Mouse (Mus musculus): ENCODE data around the gene Sec16b. TPM values are rescaled to one million over a fixed set of nuclear protein-coding genes. Genes with fewer than 3 reads are reported as not detected.

Gene Sec16b
- polyA plus RNA-seq, 1 experiment from 2014 or later, result 2.1 TPM

- no peak for DNase-seq (ENCODE audit: low spot score)
- no peak overlapping the region for H3K4me3 ChIP-seq (ENCODE audit: low read depth, low read length)
- WGBS, result 62% methylated on average over 4 of the region's 4 CpGs
- H3K27ac ChIP-seq (ENCODE audit: low read depth, low read length), result no peak overlapping the region
- no peaks in the 10 kb centered on the region for H3K4me1 ChIP-seq (ENCODE audit: control insufficient read depth, insufficient read depth, low read length)
- H3K4me2 ChIP-seq (ENCODE audit: low read depth), result no peak overlapping the region
- H3K27me3 ChIP-seq (ENCODE audit: control insufficient read depth, insufficient read depth, low read length), result no peaks in the 10 kb centered on the region
- ATAC-seq (ENCODE audit: insufficient read depth, low FRiP score, low TSS enrichment), result no peak
- no peak overlapping the region for H3K9ac ChIP-seq (ENCODE audit: low read length)
- no peaks in the 10 kb centered on the region for H3K9me3 ChIP-seq (ENCODE audit: control insufficient read depth, low read length)
- no peaks in the 10 kb centered on the region for H3K36me3 ChIP-seq (ENCODE audit: control insufficient read depth, insufficient read depth, low read length)
These were observed 11.6 kb downstream of the Sec16b start for GRCm38 (mm10) chr1:157518111-157518523.

GRCm38 (mm10) chr1:157519396-157519795, 12.9 kb downstream of the Sec16b start:
- DNase-seq (ENCODE audit: low spot score), result no peak
- WGBS, result 83% methylated on average over 2 of the region's 2 CpGs

GRCm38 (mm10) chr1:157522322-157522721, 15.8 kb downstream of the Sec16b start:
- Histone ChIP-seq H3K4me2 (ENCODE audit: low read depth) (no peak overlapping the region), H3K27me3 (ENCODE audit: control insufficient read depth, insufficient read depth, low read length) (no peaks in the 10 kb centered on the region), H3K4me3 (ENCODE audit: low read depth, low read length) (no peak overlapping the region), H3K27ac (ENCODE audit: low read depth, low read length) (no peak overlapping the region), H3K9me3 (ENCODE audit: control insufficient read depth, low read length) (no peaks in the 10 kb centered on the region), H3K36me3 (ENCODE audit: control insufficient read depth, insufficient read depth, low read length) (no peaks in the 10 kb centered on the region), H3K4me1 (ENCODE audit: control insufficient read depth, insufficient read depth, low read length) (no peaks in the 10 kb centered on the region), H3K9ac (ENCODE audit: low read length) (no peak overlapping the region)
- DNase-seq (ENCODE audit: low spot score) (no peak), ATAC-seq (ENCODE audit: insufficient read depth, low FRiP score, low TSS enrichment) (no peak)
- WGBS, result 91% methylated on average over 5 of the region's 5 CpGs

More at GRCm38 (mm10) chr1:157519396-157519795, 12.9 kb downstream of the Sec16b start:
- no peak overlapping the region for H3K27ac ChIP-seq (ENCODE audit: low read depth, low read length)
- H3K9me3 ChIP-seq (ENCODE audit: control insufficient read depth, low read length), result no peaks in the 10 kb centered on the region
- ATAC-seq (ENCODE audit: insufficient read depth, low FRiP score, low TSS enrichment), result no peak
- no peak overlapping the region for H3K9ac ChIP-seq (ENCODE audit: low read length)
- H3K4me3 ChIP-seq (ENCODE audit: low read depth, low read length), result no peak overlapping the region
- H3K27me3 ChIP-seq (ENCODE audit: control insufficient read depth, insufficient read depth, low read length), result no peaks in the 10 kb centered on the region
- H3K4me2 ChIP-seq (ENCODE audit: low read depth), result no peak overlapping the region
- H3K4me1 ChIP-seq (ENCODE audit: control insufficient read depth, insufficient read depth, low read length), result no peaks in the 10 kb centered on the region
- no peaks in the 10 kb centered on the region for H3K36me3 ChIP-seq (ENCODE audit: control insufficient read depth, insufficient read depth, low read length)

- no peak for ATAC-seq (ENCODE audit: insufficient read depth, low FRiP score, low TSS enrichment)
- no peaks in the 10 kb centered on the region for H3K4me1 ChIP-seq (ENCODE audit: control insufficient read depth, insufficient read depth, low read length)
- H3K4me2 ChIP-seq (ENCODE audit: low read depth), result no peak overlapping the region
- DNase-seq (ENCODE audit: low spot score), result no peak
- no peak overlapping the region for H3K27ac ChIP-seq (ENCODE audit: low read depth, low read length)
- H3K4me3 ChIP-seq (ENCODE audit: low read depth, low read length), result no peak overlapping the region
- 91% methylated on average over 7 of the region's 7 CpGs for WGBS
- H3K27me3 ChIP-seq (ENCODE audit: control insufficient read depth, insufficient read depth, low read length), result no peaks in the 10 kb centered on the region
- H3K9ac ChIP-seq (ENCODE audit: low read length), result no peak overlapping the region
- H3K36me3 ChIP-seq (ENCODE audit: control insufficient read depth, insufficient read depth, low read length), result no peaks in the 10 kb centered on the region
- no peaks in the 10 kb centered on the region for H3K9me3 ChIP-seq (ENCODE audit: control insufficient read depth, low read length)
These were observed 18.2 kb downstream of the Sec16b start for GRCm38 (mm10) chr1:157524775-157525174.

- ATAC-seq (ENCODE audit: insufficient read depth, low FRiP score, low TSS enrichment) (no peak), DNase-seq (ENCODE audit: low spot score) (no peak)
- H3K4me3 ChIP-seq (ENCODE audit: low read depth, low read length), result no peak overlapping the region
- no peaks in the 10 kb centered on the region for H3K36me3 ChIP-seq (ENCODE audit: control insufficient read depth, insufficient read depth, low read length)
- no peak overlapping the region for H3K27ac ChIP-seq (ENCODE audit: low read depth, low read length)
- H3K4me2 ChIP-seq (ENCODE audit: low read depth), result no peak overlapping the region
- H3K9ac ChIP-seq (ENCODE audit: low read length), result no peak overlapping the region
- H3K4me1 ChIP-seq (ENCODE audit: control insufficient read depth, insufficient read depth, low read length), result no peaks in the 10 kb centered on the region
- 90% methylated on average over 16 of the region's 16 CpGs for WGBS
- H3K9me3 ChIP-seq (ENCODE audit: control insufficient read depth, low read length), result no peaks in the 10 kb centered on the region
- no peaks in the 10 kb centered on the region for H3K27me3 ChIP-seq (ENCODE audit: control insufficient read depth, insufficient read depth, low read length)
These were observed 19.3 kb downstream of the Sec16b start for GRCm38 (mm10) chr1:157525692-157526354.

- no peaks in the 10 kb centered on the region for H3K27me3 ChIP-seq (ENCODE audit: control insufficient read depth, insufficient read depth, low read length)
- H3K9me3 ChIP-seq (ENCODE audit: control insufficient read depth, low read length), result no peaks in the 10 kb centered on the region
- ATAC-seq (ENCODE audit: insufficient read depth, low FRiP score, low TSS enrichment) (no peak), DNase-seq (ENCODE audit: low spot score) (no peak)
- no peak overlapping the region for H3K4me3 ChIP-seq (ENCODE audit: low read depth, low read length)
- H3K4me1 ChIP-seq (ENCODE audit: control insufficient read depth, insufficient read depth, low read length), result no peaks in the 10 kb centered on the region
- 77% methylated on average over 5 of the region's 5 CpGs for WGBS
- H3K36me3 ChIP-seq (ENCODE audit: control insufficient read depth, insufficient read depth, low read length), result no peaks in the 10 kb centered on the region
- H3K27ac ChIP-seq (ENCODE audit: low read depth, low read length), result no peak overlapping the region
- no peak overlapping the region for H3K4me2 ChIP-seq (ENCODE audit: low read depth)
- no peak overlapping the region for H3K9ac ChIP-seq (ENCODE audit: low read length)
These were observed 20.1 kb downstream of the Sec16b start for GRCm38 (mm10) chr1:157526625-157527024.

GRCm38 (mm10) chr1:157532826-157533460, 26.4 kb downstream of the Sec16b start:
- Histone ChIP-seq H3K9ac (ENCODE audit: low read length) (no peak overlapping the region), H3K4me1 (ENCODE audit: control insufficient read depth, insufficient read depth, low read length) (no peaks in the 10 kb centered on the region; the same call in 1 of the 2 replicates), H3K4me2 (ENCODE audit: low read depth) (no peak overlapping the region), H3K27me3 (ENCODE audit: control insufficient read depth, insufficient read depth, low read length) (no peaks in the 10 kb centered on the region), H3K9me3 (ENCODE audit: control insufficient read depth, low read length) (no peaks in the 10 kb centered on the region), H3K4me3 (ENCODE audit: low read depth, low read length) (no peak overlapping the region), H3K36me3 (ENCODE audit: control insufficient read depth, insufficient read depth, low read length) (no peaks in the 10 kb centered on the region), H3K27ac (ENCODE audit: low read depth, low read length) (no peak overlapping the region)
- ATAC-seq (ENCODE audit: insufficient read depth, low FRiP score, low TSS enrichment) (no peak), DNase-seq (ENCODE audit: low spot score) (no peak)
- WGBS, result 53% methylated on average over 8 of the region's 8 CpGs

GRCm38 (mm10) chr1:157535571-157535970, 29.0 kb downstream of the Sec16b start:
- H3K27ac ChIP-seq (ENCODE audit: low read depth, low read length), result no peak overlapping the region
- H3K4me1 ChIP-seq (ENCODE audit: control insufficient read depth, insufficient read depth, low read length), result no peaks in the 10 kb centered on the region; the same call in 1 of the 2 replicates
- no peaks in the 10 kb centered on the region for H3K9me3 ChIP-seq (ENCODE audit: control insufficient read depth, low read length)
- 86% methylated on average over 1 of the region's 1 CpGs for WGBS
- ATAC-seq (ENCODE audit: insufficient read depth, low FRiP score, low TSS enrichment) (no peak), DNase-seq (ENCODE audit: low spot score) (no peak)
- H3K4me2 ChIP-seq (ENCODE audit: low read depth), result no peak overlapping the region
- H3K27me3 ChIP-seq (ENCODE audit: control insufficient read depth, insufficient read depth, low read length), result no peaks in the 10 kb centered on the region
- H3K36me3 ChIP-seq (ENCODE audit: control insufficient read depth, insufficient read depth, low read length), result no peaks in the 10 kb centered on the region
- H3K4me3 ChIP-seq (ENCODE audit: low read depth, low read length), result no peak overlapping the region
- H3K9ac ChIP-seq (ENCODE audit: low read length), result no peak overlapping the region

- DNase-seq (ENCODE audit: low spot score), result peak; percentile 70
- H3K9ac ChIP-seq (ENCODE audit: low read length), result no peak overlapping the region
- no peaks in the 10 kb centered on the region for H3K27me3 ChIP-seq (ENCODE audit: control insufficient read depth, insufficient read depth, low read length)
- 11% methylated on average over 6 of the region's 6 CpGs for WGBS
- no peak overlapping the region for H3K4me3 ChIP-seq (ENCODE audit: low read depth, low read length)
- no peaks in the 10 kb centered on the region; the same call in 1 of the 2 replicates for H3K4me1 ChIP-seq (ENCODE audit: control insufficient read depth, insufficient read depth, low read length)
- H3K36me3 ChIP-seq (ENCODE audit: control insufficient read depth, insufficient read depth, low read length), result no peaks in the 10 kb centered on the region
- H3K9me3 ChIP-seq (ENCODE audit: control insufficient read depth, low read length), result no peaks in the 10 kb centered on the region
- H3K4me2 ChIP-seq (ENCODE audit: low read depth), result no peak overlapping the region
- ATAC-seq (ENCODE audit: insufficient read depth, low FRiP score, low TSS enrichment), result peak; percentile 23; the same call in 1 of the 2 replicates
- H3K27ac ChIP-seq (ENCODE audit: low read depth, low read length), result no peak overlapping the region
These were observed 29.9 kb downstream of the Sec16b start for GRCm38 (mm10) chr1:157536471-157536870.

Data from neural tube, embryonic 11.5 days (tissue).